Mouse (Mus musculus): Measurements from ENCODE around the gene Taldo1.
A peak's percentile ranks its signal among the peaks of the same experiment; 100 is the strongest.
"Not testable (repeated sequence)": the region's sequence is repeated elsewhere in the genome, so short reads cannot be mapped to it uniquely, and the experiment has no call there.

Gene Taldo1

DNA sequence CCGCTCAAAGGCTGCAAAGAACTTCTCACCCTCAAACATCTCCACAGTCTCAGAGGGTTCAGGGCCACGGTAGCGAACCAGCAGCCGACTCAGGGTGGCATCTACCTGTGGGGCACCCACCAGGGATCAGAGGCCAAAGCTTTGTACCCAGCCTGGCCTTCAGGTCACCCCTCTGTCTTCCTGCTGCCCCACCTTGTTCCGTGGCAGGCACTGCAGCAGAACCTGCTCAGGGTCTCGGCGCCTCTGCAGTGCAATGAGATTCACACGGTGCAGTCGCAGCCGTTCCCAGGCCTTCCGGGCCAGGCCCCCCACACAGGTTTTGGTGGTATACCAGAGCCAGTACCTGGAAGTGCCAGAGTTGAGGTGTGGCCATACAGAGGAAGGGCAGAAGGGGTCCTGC is 47.8 kb downstream of the Taldo1 start:
- no peak for DNase-seq (ENCODE audit: low read depth)

DNA sequence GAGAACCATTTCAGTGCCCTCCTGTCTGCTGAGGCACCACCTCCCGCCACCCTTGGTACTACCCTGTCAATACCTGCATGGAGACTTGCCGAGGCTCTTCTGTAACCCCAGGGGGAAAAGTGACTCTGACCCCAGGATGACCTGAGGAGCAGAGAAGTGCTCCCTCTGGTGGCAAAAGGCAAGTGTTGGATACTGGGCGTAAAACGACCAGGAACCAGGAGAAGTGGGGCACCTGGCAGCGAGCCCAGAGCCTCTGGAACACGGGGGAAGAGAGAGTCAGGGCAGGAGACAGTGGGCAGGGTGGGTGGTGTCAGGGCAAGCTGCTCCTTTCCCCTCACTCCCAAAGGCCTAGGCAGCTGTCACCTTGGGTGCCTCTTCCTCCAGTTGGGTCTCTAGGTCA is 48.6 kb downstream of the Taldo1 start:
- peak; percentile 74 for DNase-seq (ENCODE audit: low read depth)

DNA sequence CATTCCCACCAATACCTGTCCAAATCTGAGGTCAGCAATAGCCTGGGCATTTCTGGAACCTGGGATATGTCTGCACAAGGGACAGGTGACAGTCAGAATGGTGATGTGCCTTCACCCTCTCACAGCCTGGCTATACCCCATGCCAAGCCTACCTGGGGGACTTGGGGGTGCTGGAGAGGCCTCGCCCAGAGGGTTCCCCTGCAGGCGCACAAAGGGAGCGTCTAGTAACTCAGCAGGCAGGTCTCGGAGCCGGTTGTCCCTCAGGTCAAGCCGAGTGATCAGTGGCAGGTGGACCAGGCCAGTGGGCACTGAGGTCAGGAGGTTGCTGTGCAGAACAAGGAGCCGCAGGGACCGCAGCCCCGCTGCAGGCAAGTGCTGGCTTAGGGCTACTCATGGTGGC is 49.5 kb downstream of the Taldo1 start:
- DNase-seq (ENCODE audit: low read depth) = no peak

DNA sequence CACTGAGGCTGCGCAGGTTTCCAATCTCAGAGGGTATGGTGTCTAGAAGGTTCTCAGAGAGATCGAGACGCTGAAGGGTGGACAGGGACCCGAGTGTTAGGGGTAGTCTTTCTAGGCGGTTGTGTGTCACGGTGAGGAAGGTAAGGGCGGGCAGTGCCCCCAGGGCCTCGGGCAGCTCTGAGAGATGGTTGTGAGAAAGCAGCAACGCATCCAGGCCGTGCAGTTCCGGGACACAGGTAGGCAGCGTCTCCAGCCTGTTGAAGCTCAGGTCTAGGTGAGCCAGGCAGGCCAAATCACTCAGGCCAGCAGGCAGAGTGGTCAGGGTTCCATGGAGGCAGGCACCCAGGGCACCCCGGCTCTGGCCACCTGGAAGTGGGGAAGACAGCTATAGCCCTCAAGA is 50.2 kb downstream of the Taldo1 start:
- DNase-seq (ENCODE audit: low read depth) = no peak

DNA sequence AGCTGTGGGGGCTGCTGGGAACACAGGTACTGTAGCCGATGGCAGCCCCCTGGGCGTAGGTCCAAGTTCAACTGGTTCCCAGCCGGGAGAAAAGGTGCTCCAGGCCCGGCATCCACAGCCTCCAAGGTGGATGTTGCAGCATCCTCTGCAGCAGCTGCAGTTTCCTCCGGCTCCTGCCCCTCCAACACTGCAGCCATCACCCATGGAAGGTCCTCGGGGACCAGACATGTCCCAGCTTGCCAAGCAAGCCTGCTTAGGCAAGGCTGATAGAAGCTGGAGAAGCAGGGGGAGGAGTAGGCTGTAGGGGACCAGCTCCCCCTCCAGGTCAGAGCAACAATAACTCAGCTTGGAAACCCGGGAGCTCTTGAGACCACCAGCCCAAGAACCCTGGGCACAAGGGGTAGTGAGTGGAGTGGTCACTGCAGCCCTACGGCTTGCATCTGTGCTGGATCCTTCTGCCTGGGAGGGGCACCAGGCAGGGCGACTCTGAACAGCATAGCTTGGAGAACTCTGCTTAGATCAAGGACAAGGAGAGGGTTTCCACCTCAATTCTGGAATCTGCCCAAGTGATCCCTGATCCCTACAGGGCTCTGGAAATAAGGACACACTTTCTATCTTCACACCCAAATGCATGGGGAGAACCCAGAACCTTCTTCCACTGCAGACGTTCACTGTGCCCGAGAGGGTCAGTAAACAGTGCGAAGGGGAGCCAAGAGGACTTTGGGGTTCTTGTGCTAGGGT is 51.3 kb downstream of the Taldo1 start:
- DNase-seq (ENCODE audit: low read depth) = no peak

DNA sequence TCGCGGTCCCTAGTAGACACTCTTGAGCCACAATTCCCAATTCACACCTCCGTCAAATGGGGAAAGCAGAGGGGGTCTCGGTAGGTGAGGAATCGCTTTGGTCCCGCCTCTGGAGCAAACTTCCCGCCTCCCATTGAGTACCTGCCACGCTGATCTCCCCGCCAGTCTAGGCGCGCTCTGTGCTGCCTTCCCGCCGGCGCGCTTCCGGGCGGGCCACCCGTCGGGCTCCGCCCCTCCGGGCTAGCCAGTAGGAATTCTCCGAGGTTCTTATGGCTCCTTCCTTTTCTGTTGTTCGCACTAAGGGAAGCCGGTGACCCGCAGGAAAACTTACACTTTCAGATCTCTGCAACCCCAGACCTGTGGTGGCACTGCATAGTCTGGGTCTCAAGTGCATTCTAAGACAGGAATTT is 51.8 kb downstream of the Taldo1 start, which contains the start of gene Pidd1:
Gene Pidd1, minus strand, starts transcription at position 198 of the 410 bp plus-strand sequence.
- peak; percentile 66 for DNase-seq (ENCODE audit: low read depth)

DNA sequence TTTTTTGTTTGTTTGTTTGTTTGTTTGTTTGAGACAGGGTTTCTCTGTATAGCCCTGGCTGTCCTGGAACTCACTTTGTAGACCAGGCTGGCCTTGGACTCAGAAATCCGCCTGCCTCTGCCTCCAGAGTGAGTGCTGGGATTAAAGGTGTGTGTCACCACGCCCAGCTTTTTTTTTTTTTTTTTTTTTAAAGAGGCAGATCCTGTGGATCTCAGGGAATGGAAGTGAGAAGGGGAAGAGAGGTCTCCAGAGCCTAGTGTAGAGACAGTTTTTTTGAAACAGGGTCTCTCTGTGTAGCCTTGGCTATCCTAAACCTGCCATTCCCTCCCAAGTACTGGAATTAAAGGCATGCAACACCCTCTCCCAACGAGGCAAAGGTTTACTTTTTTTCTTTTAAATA is 54.4 kb downstream of the Taldo1 start:
- DNase-seq (ENCODE audit: low read depth) = not testable (repeated sequence)

DNA sequence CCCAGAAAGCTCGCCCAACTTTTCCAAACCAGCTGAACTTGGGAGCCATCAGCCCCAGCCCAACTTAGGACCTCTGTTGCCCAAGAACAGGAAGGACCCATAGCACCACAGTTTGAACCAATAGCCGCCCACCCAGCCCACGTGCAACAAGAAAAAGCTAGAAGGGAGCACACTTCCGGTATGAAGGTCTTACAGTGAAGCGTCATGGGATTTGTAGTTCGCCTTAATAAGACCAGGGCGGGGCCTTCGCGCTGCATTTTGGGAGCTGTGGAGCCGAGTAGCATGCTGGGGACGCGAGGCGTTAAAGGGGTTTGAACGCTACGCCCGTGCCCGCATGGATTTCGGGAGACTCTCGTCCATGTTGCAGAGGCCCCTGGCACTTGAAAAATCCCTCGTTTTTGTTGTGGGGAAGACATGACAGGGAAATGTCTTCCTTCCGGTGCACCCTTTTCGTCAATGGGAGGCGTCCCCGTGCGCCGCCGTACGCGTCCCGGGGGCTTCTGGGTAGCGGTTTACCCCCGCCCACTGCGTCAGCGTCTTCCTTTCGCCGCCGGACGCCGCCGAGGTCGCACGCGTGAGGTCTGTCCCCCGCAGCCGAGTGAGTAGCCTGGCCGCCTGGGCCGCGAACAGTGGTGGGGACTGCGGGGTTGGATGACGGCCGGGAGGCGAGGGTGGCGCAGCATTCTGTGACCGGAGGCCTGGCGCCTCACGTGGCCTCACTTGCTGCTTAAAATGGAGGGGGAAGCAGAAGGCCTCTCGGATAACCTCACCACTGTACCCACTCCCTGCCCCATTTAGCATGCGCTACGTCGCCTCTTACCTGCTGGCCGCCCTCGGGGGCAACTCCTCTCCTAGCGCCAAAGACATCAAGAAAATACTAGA is 55.4 kb downstream of the Taldo1 start, which contains the start of gene Rplp2:
Gene Rplp2, plus strand, starts transcription at position 261 of the 882 bp plus-strand sequence.
- peak; percentile 95 for DNase-seq (ENCODE audit: low read depth)

DNA sequence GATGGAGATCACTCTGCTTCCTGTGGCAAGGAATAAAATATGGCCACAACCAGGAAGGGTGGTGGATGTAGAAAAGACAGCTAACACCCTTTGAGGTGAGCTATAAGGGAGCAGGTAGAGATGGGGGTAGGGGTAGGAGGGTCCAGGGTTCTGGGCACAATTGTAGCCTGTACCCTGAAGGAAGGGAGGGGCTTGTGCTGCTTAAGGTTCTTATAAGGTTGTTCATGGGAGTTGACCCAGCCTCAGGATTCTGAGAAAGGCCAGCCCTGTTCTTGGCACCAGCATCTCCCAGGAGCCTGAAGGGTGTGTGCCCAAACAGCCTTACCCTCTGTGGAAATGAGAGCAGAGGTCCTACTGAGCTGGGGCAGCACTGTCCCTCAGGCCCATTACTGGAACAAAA is 59.9 kb downstream of the Taldo1 start:
- DNase-seq (ENCODE audit: low read depth) = no peak

Data from naive thymus-derived CD4-positive, alpha-beta T cell, adult 2 months (primary cell).